Mouse (Mus musculus) A20 (cell line): ENCODE measurements around the gene Faim2.

Experiments used
- DNase-seq: peaks from one replicate; pipeline ENCODE4 v3.0.0-alpha.2; 2011; ENCODE audit warnings: low read depth, low spot score

The Faim2 gene

DNA sequence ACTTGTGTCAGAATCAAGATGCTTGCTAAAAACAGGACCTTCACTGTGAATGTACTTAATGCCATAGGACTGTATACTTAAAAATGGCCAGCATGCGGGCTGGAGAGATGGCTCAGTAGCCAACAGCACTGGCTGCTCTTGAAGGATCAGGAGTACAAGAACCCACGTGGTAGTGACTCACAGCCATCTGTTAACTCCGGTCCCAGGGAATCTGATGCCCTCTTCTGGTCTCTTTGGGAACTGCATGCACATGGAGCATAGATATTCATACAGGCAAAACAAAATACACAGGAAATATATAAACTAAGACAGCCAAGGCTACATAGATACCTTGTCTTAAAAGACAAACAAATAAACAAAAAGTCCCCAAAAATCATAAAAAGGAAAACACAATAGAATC is 58.9 kb downstream of the Faim2 start:
- DNase-seq, result peak; percentile 84

DNA sequence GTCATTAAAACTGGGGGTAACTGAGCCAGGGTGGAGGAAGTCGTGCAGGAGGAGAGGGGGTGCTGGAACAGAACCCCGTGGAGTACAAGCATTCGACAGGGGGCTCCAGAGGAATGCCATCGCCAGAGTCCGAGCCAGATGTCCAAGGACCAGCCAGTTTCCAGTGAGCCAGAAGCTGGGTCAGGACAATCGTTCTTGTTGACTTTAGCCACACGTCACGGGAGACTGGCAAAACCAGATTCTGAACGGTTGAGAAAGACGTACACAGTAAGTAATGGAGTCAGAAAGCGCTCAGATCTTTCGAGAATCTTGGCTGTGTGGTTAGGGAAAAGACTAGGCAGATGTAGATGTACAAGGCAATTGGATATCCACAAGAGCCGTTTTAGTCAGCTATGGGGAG is 64.8 kb downstream of the Faim2 start:
- DNase-seq, result no peak

DNA sequence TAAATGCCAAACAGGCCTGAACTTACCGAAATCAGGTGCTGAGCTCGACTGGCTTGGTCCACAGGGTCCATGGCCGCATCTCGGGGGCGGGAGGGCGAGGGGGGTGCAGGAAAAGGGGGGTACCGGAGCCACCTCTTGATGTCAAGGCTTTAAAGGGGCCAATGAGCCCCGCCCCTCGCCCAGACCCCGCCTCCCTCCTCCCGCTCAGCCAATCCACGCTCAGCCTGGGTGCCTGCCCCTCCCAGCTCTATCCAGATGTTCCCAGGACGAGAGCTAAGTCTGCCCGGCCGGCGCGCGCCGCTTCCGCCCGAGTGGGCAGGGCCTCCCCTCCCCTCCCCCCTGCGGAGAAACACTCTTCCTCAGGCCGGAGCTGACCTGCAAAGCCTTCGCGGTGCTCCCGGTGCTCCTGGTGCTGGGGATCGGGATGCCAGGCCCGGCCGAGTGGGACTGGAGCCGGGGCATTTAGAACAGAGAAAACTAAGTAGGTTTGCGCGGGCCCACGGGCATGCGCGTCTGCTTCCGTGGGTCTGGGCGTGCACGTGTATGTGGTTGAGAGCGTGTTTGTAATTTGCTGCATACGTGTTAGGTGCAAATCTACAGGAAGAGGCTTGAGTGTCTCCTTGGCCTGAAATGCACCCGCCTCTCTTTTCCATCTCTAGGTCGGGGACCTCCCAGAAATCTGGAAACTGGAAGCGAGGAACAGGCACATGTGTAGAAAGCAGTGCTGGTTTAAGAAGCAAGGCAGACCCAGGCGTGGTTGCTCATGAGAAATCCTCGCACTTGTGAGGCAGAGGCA is 70.2 kb downstream of the Faim2 start, which contains the start of gene Nckap5l:
Gene Nckap5l (minus strand): TSS at position 143 of the 796 bp plus-strand sequence.
- peak; percentile 96 for DNase-seq

DNA sequence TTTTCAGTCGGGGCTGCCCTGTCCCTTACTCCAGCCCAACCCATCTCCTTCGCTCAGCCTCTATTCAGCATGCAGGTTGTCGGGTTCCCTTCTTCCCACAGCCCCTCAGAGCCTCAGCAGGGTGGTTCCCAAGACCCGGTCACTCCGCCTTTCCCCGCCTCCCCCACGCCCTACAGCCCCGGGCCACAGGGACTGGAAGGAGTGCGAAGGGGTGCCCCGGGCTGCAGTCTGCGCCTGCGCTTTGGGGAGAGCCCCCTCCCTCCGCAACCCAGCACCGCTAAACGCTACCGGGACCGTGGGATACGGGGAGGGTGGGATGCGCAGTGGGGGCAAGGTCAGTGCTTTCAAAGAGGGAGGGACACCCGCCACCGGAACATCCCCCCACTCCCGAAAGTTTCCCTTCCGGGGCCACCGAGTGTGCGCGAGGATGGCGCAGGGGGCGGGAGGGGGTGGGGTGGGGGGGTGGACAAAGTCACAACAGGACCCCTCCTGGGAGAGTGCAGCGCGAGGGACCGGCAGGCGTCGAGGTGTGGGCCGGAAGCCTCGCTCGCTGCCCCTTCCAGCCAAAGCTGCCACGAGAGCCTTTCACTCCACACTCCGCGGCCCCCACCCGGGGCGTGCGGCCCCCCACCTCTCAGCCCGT is 70.9 kb downstream of the Faim2 start:
- peak; percentile 68 for DNase-seq

DNA sequence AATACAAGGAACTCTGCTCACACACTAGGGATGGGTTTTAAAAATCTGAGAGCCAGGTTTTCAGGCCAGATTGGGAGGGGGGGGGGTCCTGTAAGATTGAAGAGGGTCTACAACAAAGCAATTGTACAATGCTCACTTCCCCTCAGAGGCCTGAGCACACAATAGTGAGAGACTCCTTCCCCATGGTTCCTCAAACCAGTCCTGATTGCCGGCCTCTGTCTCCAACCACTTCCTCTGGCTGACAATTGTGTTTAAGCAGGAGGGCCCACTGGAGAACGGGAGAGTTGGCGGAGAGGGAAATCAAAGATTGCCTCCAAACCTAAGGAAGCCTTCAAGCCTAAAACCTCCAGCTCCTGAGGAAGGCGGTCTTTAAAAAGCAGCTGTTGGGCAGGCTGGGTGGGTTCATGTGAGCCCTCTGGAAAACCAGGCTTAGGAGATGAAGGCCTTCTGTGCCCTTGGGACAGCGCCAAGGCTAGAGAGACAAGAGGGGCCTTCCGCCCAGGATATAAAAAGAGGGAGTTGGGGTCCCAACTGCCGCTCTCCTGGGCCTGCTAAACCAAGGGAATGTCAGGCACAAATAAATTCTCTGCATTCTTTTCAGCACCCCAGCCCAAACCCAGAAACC is 71.5 kb downstream of the Faim2 start:
- no peak for DNase-seq

DNA sequence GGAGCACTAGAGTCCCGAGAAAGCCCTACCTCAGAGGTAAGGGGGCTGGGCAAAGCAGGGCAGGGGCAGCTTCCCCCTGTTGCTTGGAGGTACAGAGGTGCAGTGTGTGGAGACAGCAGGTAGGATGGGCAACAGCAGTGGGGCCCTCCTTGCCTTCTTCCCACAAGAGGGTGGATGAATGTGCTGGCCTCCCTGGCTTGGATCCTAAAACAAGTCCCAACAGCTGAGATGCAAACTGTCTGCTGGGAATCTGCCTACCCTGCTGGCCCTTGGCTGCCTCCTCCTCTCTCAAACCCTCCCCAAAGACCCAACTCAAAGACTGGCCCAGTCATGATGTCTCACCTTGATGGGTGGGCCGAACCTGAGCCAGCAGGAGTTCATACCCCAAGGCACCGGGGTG is 72.5 kb downstream of the Faim2 start:
- no peak for DNase-seq

DNA sequence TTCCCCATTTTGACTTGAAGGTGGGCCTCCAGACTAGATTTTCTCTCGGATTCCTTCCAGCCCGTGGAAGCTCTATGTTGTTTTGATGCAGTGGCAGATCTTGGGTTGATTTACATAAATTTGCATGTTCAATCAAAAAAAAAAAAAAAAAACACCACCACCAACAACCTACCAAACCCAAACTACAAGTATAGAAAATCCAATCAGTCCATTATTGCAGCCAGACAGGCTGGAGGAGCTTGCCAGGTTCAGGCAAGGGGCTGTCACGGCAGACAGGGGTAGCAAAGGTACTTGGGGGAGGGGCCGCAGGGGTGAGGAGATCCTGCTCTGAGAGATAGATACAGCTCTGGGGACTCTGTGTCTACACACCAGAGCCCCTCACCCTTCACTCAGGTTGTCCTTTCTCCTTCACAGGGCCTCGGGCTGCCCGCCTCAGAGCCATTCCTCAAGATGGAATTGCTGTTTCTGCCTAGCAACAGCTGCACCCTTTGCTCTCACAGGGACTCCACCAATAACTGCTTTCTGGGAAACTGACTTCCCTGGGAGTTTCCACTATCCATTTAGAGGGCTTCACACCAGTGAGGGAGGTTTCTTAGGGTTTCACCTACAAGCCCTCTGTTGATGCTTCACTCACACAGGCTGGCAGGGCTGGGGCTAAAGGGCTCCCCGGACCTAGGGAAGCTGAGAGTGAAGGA is 73.2 kb downstream of the Faim2 start:
- no peak for DNase-seq

DNA sequence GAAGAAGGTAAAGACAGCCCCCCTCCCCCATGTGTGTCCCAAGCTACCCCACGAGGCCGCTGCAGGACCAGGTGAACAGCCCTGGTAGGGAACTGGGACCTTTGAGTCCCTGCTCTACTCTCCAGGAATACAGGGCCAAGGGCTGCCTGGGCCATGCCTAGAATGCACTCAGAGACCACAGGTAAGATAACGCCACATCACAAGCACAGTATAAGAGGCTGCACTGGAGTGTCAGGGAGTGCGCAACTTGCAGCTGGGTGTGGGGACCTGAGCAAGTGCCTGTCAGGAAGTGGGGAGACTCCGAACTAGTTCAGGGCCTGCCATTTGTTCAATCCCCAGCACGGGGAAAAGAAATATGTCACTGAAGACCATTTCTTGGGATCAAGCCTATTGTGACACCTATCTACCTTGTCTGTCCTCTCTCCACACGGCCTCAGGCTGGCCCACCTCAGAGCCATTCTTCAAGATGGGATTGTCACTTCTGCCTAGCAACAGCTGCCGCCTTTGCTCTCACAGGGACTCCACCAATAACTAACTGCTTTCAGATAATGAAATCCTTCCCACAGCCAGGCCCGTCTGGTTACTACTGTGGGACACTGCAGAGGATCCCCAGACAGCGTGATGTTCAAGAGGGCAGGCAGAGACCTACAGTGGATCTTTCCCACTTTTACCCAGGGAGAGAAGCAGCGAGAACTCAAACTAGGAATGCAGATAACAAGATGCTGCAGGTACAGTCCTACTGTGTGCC is 74.6 kb downstream of the Faim2 start:
- no peak for DNase-seq

DNA sequence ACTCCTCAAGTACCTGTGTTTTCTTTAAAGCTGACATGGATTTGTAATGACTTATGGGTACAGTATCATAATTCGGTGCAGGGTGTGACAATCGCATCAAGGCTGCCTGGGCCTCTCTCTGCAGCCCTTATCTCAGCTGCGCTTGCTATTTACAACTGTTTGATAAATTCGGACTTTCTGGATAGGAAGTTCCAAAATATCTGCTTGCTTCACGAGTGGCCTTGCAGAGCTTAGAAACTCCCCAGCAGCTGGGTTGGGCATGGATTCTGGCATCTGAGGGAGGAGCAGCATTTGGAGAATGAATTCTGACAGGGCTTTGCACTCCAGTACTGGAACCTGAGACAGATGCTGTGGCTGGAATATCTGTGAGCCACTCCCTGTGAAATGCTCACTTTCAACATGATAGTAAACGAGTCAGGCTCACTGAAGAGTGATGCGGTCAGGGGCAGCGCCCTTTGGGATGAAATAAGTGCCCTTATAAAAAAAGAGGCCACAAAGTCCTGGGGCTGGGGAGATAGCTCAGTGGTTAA is 78.1 kb downstream of the Faim2 start:
- no peak for DNase-seq

DNA sequence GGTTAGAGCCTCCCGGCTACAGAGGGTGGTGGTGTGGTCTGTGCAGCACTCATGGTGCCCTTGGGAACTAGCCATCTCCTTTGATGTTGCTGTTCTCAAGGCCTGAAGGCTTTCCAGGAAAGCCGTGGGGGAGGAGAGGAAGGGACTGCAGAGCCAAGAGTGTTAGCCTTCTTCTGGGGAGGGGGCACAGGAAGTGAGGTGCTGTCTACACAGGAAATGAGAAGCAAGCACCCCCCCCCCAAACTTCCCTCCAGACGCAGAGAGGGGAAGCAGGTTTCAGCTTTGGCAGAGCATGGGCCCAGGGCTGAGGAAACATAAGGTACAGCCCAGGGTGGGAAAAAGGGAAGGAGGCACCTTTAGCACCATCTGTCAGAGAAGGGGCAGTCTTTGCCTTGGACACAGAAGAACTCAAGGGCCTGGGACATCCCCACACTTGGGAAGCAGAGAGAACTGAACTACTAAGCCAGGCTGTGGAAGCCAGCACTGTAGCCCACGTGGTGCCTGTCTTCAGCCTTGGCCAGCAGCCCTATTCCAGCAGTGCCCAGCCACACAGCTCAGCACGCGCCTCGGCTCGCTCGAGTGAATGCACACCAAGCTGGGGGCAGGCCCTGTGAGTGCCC is 78.7 kb downstream of the Faim2 start:
- no peak for DNase-seq
